Mouse (Mus musculus): ENCODE data around the gene Gcnt1. TPM values are rescaled to one million over a fixed set of nuclear protein-coding genes. Genes with fewer than 3 reads are reported as not detected.

The Gcnt1 gene
- 5.4 and 6.0 TPM in 2 replicates for polyA plus RNA-seq (2014; fragmentation: Nextera tagmentation; extraction: Ambion mirVana)

- Histone ChIP-seq H3K27me3 (ENCODE audit: insufficient read depth, low read length) (no peaks in the 10 kb centered on the region), H3K27ac (ENCODE audit: low read depth) (no peak within 1 kb of the TSS), H3K9me3 (ENCODE audit: low read depth, low read length) (no peaks in the 10 kb centered on the region), H3K4me1 (ENCODE audit: insufficient read depth) (no peaks in the 10 kb centered on the region), H3K9ac (no peak within 1 kb of the TSS), H3K36me3 (ENCODE audit: insufficient read depth) (no peaks in the 10 kb centered on the region), H3K4me2 (no peak within 1 kb of the TSS), H3K4me3 (ENCODE audit: low read depth, low read length) (no peak within 1 kb of the TSS)
- 74% methylated on average over 3 of the region's 3 CpGs for WGBS
- DNase-seq (no peak), ATAC-seq (ENCODE audit: insufficient read depth) (no peak)
- TF ChIP-seq CTCF (IDR thresholded peaks at IDR 0.05; ENCODE audit: low read depth), result no peak
Observed at GRCm38 (mm10) chr19:17372701-17373100, at the start of gene Gcnt1. Gcnt1 (minus strand) TSS chr19:17372844.

DNA sequence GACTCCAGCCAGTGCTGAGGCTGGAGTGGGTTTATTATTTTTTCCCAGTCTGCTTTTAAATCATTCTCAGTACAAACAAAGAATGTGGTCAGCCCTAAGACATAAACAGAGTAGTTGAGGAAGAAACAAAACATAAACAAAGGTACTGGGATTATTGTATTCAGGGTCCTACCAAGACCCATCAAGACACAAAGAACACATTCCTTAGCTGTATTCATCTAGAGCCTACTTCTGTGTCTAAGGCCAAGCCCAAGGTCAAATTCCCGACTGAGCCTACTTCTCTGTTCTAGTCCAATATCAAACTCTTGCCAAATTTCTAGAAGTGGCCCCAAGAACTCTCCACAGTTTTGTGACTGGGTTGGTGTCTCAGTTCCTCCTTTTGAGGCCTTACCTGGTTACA is 45.2 kb upstream of the Gcnt1 start:
- H3K36me3 ChIP-seq (ENCODE audit: insufficient read depth), result no peaks in the 10 kb centered on the region
- H3K27me3 ChIP-seq (ENCODE audit: insufficient read depth, low read length), result no peaks in the 10 kb centered on the region
- no peak for TF ChIP-seq CTCF (IDR thresholded peaks at IDR 0.05; ENCODE audit: low read depth)
- H3K4me3 ChIP-seq (ENCODE audit: low read depth, low read length), result no peak overlapping the region
- WGBS, result 54% methylated on average over 1 of the region's 1 CpGs
- H3K27ac ChIP-seq (ENCODE audit: low read depth), result no peak overlapping the region
- no peak for ATAC-seq (ENCODE audit: insufficient read depth)
- DNase-seq, result no peak
- no peaks in the 10 kb centered on the region for H3K4me1 ChIP-seq (ENCODE audit: insufficient read depth)
- no peaks in the 10 kb centered on the region for H3K9me3 ChIP-seq (ENCODE audit: low read depth, low read length)
- no peak overlapping the region for H3K9ac ChIP-seq
- H3K4me2 ChIP-seq, result no peak overlapping the region

GRCm38 (mm10) chr19:17412915-17413459 is 40.3 kb upstream of the Gcnt1 start:
- 47% methylated on average over 4 of the region's 4 CpGs for WGBS
- no peak for DNase-seq

GRCm38 (mm10) chr19:17410465-17411065 is 37.9 kb upstream of the Gcnt1 start:
- no peak for DNase-seq
- Histone ChIP-seq H3K4me3 (ENCODE audit: low read depth, low read length) (no peak overlapping the region), H3K9me3 (ENCODE audit: low read depth, low read length) (no peaks in the 10 kb centered on the region), H3K27ac (ENCODE audit: low read depth) (no peak overlapping the region), H3K36me3 (ENCODE audit: insufficient read depth) (no peaks in the 10 kb centered on the region), H3K4me1 (ENCODE audit: insufficient read depth) (no peaks in the 10 kb centered on the region), H3K4me2 (no peak overlapping the region), H3K9ac (no peak overlapping the region), H3K27me3 (ENCODE audit: insufficient read depth, low read length) (no peaks in the 10 kb centered on the region)
- 71% methylated on average over 5 of the region's 5 CpGs for WGBS
- ATAC-seq (ENCODE audit: insufficient read depth), result no peak
- TF ChIP-seq CTCF (IDR thresholded peaks at IDR 0.05; ENCODE audit: low read depth), result no peak

More at GRCm38 (mm10) chr19:17412915-17413459, 40.3 kb upstream of the Gcnt1 start:
- Histone ChIP-seq H3K4me2 (no peak overlapping the region), H3K4me3 (ENCODE audit: low read depth, low read length) (no peak overlapping the region), H3K9ac (no peak overlapping the region), H3K27me3 (ENCODE audit: insufficient read depth, low read length) (no peaks in the 10 kb centered on the region), H3K9me3 (ENCODE audit: low read depth, low read length) (no peaks in the 10 kb centered on the region), H3K36me3 (ENCODE audit: insufficient read depth) (no peaks in the 10 kb centered on the region), H3K27ac (ENCODE audit: low read depth) (no peak overlapping the region), H3K4me1 (ENCODE audit: insufficient read depth) (no peaks in the 10 kb centered on the region)
- no peak for ATAC-seq (ENCODE audit: insufficient read depth)
- TF ChIP-seq CTCF (IDR thresholded peaks at IDR 0.05; ENCODE audit: low read depth), result no peak

DNA sequence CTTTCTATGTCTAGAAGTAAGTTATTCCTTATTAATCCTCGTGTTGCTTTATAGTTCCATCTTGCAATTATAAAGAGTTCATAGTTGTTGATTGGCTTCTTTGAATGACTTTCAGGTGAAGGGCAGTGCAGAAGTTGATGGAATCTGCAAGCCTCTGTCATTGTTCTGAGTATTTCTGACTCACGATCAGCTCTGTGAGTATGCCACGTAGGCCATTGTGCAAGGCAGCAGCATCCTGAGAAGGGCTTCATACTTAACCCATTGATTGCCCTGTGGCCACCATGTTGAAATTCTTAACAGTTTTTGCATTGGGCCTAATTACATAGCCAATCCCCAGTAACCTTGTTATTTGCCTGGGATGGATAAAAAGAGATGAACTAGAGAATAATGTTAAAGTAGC is 36.7 kb upstream of the Gcnt1 start:
- ATAC-seq (ENCODE audit: insufficient read depth), result no peak
- H3K9ac ChIP-seq, result no peak overlapping the region
- no peaks in the 10 kb centered on the region for H3K9me3 ChIP-seq (ENCODE audit: low read depth, low read length)
- no peaks in the 10 kb centered on the region for H3K4me1 ChIP-seq (ENCODE audit: insufficient read depth)
- 53% methylated on average over 3 of the region's 3 CpGs for WGBS
- H3K4me2 ChIP-seq, result no peak overlapping the region
- H3K4me3 ChIP-seq (ENCODE audit: low read depth, low read length), result no peak overlapping the region
- no peak overlapping the region for H3K27ac ChIP-seq (ENCODE audit: low read depth)
- H3K36me3 ChIP-seq (ENCODE audit: insufficient read depth), result no peaks in the 10 kb centered on the region
- no peak for DNase-seq
- no peak for TF ChIP-seq CTCF (IDR thresholded peaks at IDR 0.05; ENCODE audit: low read depth)
- no peaks in the 10 kb centered on the region for H3K27me3 ChIP-seq (ENCODE audit: insufficient read depth, low read length)

DNA sequence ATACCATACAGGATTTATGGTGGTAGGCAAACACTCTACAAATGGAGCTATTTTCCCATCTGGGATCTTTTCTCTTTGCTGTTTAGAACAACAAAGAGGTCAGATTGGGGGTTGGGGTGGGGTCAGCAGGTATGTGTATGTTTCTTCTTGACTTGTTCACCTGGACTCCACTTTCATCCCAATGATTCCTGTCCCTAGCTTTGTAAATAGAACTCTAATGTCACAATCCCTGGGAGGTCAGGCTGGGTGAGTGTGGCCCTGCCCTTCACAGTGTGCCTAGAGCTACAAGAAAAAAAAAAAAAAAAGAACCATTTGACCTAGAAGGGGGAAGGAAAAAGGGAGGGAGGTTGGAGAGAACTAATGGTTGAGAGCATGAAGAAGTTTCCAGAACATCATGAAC is 35.9 kb upstream of the Gcnt1 start:
- no peak for TF ChIP-seq CTCF (IDR thresholded peaks at IDR 0.05; ENCODE audit: low read depth)
- Histone ChIP-seq H3K4me3 (ENCODE audit: low read depth, low read length) (no peak overlapping the region), H3K27me3 (ENCODE audit: insufficient read depth, low read length) (no peaks in the 10 kb centered on the region), H3K9ac (no peak overlapping the region), H3K27ac (ENCODE audit: low read depth) (no peak overlapping the region), H3K36me3 (ENCODE audit: insufficient read depth) (no peaks in the 10 kb centered on the region), H3K4me2 (no peak overlapping the region), H3K4me1 (ENCODE audit: insufficient read depth) (no peaks in the 10 kb centered on the region), H3K9me3 (ENCODE audit: low read depth, low read length) (no peaks in the 10 kb centered on the region)
- no peak for DNase-seq
- no peak for ATAC-seq (ENCODE audit: insufficient read depth)

DNA sequence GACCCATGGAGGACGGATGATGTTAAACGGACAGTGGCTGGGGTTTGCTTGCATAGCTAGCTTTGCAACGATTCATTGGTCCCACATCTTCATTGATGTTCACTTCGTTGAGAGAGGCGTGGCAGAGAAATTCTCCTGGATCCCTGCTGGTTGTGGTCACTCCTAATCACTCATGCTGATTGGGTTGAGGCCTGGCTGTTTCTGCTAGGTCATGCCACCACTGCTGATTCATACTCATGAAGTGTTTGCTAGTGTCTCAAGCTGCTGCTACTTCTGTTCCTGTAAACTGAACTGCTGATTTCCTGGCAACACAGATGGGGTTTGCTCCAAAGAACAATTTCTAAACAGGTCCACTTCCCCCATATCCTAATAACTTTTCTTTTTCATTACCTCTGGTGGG is 34.2 kb upstream of the Gcnt1 start:
- DNase-seq (no peak), ATAC-seq (ENCODE audit: insufficient read depth) (no peak)
- Histone ChIP-seq H3K4me2 (no peak overlapping the region), H3K4me3 (ENCODE audit: low read depth, low read length) (no peak overlapping the region), H3K9ac (no peak overlapping the region), H3K9me3 (ENCODE audit: low read depth, low read length) (no peaks in the 10 kb centered on the region), H3K4me1 (ENCODE audit: insufficient read depth) (no peaks in the 10 kb centered on the region), H3K27me3 (ENCODE audit: insufficient read depth, low read length) (no peaks in the 10 kb centered on the region), H3K27ac (ENCODE audit: low read depth) (no peak overlapping the region), H3K36me3 (ENCODE audit: insufficient read depth) (no peaks in the 10 kb centered on the region)
- TF ChIP-seq CTCF (IDR thresholded peaks at IDR 0.05; ENCODE audit: low read depth), result no peak
- 79% methylated on average over 5 of the region's 5 CpGs for WGBS

Data from lung, embryonic 14.5 days (tissue).